Mouse (Mus musculus) CH12.LX (cell line): ENCODE data around the gene Gimap3. TPM values are rescaled to one million over a fixed set of nuclear protein-coding genes. Genes with fewer than 3 reads are reported as not detected.

Experiments used
- DNase-seq: peaks from one replicate; pipeline ENCODE4 v3.0.0-alpha.2; 2013; ENCODE audit errors: extremely low read depth
- H3K27ac ChIP-seq: 2 replicates; pipeline ENCODE4 v1.5.1; 2012; ENCODE audit warnings: low read depth, mild to moderate bottlenecking, control low read depth, moderate library complexity; ENCODE audit not compliant: insufficient read depth
- H3K27me3 ChIP-seq: replicated peaks from 2 replicates; pipeline ENCODE3; 2012; ENCODE audit warnings: inconsistent platforms
- H3K36me3 ChIP-seq, 2 experiments: replicated peaks in 1 of 2; 2 replicates each; pipeline versions ENCODE3 to v1.6.1; 2012; ENCODE audit warnings: inconsistent platforms in 1 of 2, low read length in 1 of 2, mild to moderate bottlenecking in 1 of 2, mixed read lengths in 1 of 2, moderate library complexity in 1 of 2; ENCODE audit not compliant: control insufficient read depth in 1 of 2, insufficient read depth in 1 of 2
- H3K4me1 ChIP-seq, 2 experiments: 2 replicates each; pipeline ENCODE4 v1.6.1; 2012; ENCODE audit warnings: inconsistent platforms in 1 of 2, moderate library complexity in 1 of 2; ENCODE audit not compliant: insufficient read depth in 2 of 2, control insufficient read depth in 1 of 2
- H3K4me2 ChIP-seq: 2 replicates; pipeline ENCODE4 v1.6.1; 2012; ENCODE audit warnings: low read depth, mild to moderate bottlenecking, control low read depth; ENCODE audit not compliant: poor library complexity, insufficient read depth, severe bottlenecking
- H3K4me3 ChIP-seq, 3 experiments: fragments of 150-350 bp in 1 of 3; sonication (generic) in 1 of 3; replicated peaks in 1 of 3; 2 replicates each; pipeline versions ENCODE3 to v1.5.1; 2011 to 2012; ENCODE audit warnings: low read depth in 2 of 3, low read length in 2 of 3, mild to moderate bottlenecking in 2 of 3, moderate library complexity in 2 of 3, control low read depth in 1 of 3, improper control_type of control experiment in 1 of 3, inconsistent platforms in 1 of 3, mixed read lengths in 1 of 3; ENCODE audit not compliant: poor library complexity in 1 of 3
- H3K79me2 ChIP-seq: replicated peaks from 2 replicates; pipeline ENCODE4 v1.6.1; 2012; ENCODE audit warnings: mild to moderate bottlenecking, moderate library complexity; ENCODE audit not compliant: control insufficient read depth, poor library complexity, insufficient read depth, severe bottlenecking; ENCODE audit errors: extremely low read depth
- H3K9ac ChIP-seq: 2 replicates; pipeline ENCODE4 v1.6.1; 2012; ENCODE audit warnings: low read depth, mild to moderate bottlenecking, control low read depth, moderate library complexity; ENCODE audit not compliant: insufficient read depth
- H3K9me3 ChIP-seq: replicated peaks from 2 replicates; pipeline ENCODE3; 2012; ENCODE audit warnings: low read length, inconsistent platforms, mixed read lengths
- CTCF ChIP-seq, 2 experiments: IDR thresholded peaks in 1 of 2; conservative IDR thresholded peaks in 1 of 2; 2 replicates each; pipeline ENCODE4 v1.5.1; 2011 to 2012; ENCODE audit warnings: low read depth in 2 of 2, low read length in 2 of 2, improper control_type of control experiment in 1 of 2, inconsistent platforms in 1 of 2, mild to moderate bottlenecking in 1 of 2, moderate library complexity in 1 of 2
- ELF1 ChIP-seq: IDR thresholded peaks from 2 replicates; pipeline ENCODE4 v1.6.1; 2014; ENCODE audit warnings: low read depth, mild to moderate bottlenecking, inconsistent platforms, low read length, improper control_type of control experiment
- EP300 ChIP-seq: IDR thresholded peaks from 2 replicates; pipeline ENCODE4 v1.6.1; 2011; ENCODE audit warnings: low read length, improper control_type of control experiment
- GABPA ChIP-seq: IDR thresholded peaks from 2 replicates; pipeline ENCODE4 v1.6.1; 2012; ENCODE audit warnings: low read depth, low read length, improper control_type of control experiment, inconsistent platforms; ENCODE audit not compliant: insufficient replicate concordance
- IRF4 ChIP-seq: IDR thresholded peaks from 2 replicates; pipeline ENCODE4 v1.6.1; 2014; ENCODE audit warnings: low read depth, mild to moderate bottlenecking, inconsistent platforms, low read length, improper control_type of control experiment
- JUND ChIP-seq: conservative IDR thresholded peaks from 2 replicates; pipeline ENCODE4 v1.6.1; 2011; ENCODE audit warnings: low read depth, low read length, improper control_type of control experiment
- KAT2A ChIP-seq: IDR thresholded peaks from 2 replicates; pipeline ENCODE4 v1.6.1; 2012; ENCODE audit warnings: low read length, improper control_type of control experiment, inconsistent platforms; ENCODE audit not compliant: insufficient replicate concordance
- MAFK ChIP-seq: IDR thresholded peaks from 2 replicates; pipeline ENCODE4 v1.6.1; 2011; ENCODE audit warnings: low read length, improper control_type of control experiment; ENCODE audit not compliant: insufficient replicate concordance
- MAX ChIP-seq: IDR thresholded peaks from 2 replicates; pipeline ENCODE4 v1.6.1; 2011; ENCODE audit warnings: low read length, improper control_type of control experiment
- MAZ ChIP-seq: IDR thresholded peaks from 2 replicates; pipeline ENCODE4 v1.6.1; 2012; ENCODE audit warnings: low read depth, mild to moderate bottlenecking, inconsistent platforms, low read length, improper control_type of control experiment, moderate library complexity
- MXI1 ChIP-seq: IDR thresholded peaks from 2 replicates; pipeline ENCODE4 v1.6.1; 2011; ENCODE audit warnings: mild to moderate bottlenecking, low read depth, low read length, improper control_type of control experiment
- NELFE ChIP-seq: IDR thresholded peaks from 2 replicates; pipeline ENCODE4 v1.6.1; 2011; ENCODE audit warnings: low read depth, low read length, improper control_type of control experiment
- NRF1 ChIP-seq: IDR thresholded peaks from 2 replicates; pipeline ENCODE4 v1.6.1; 2014; ENCODE audit warnings: low read depth, mild to moderate bottlenecking, inconsistent platforms, low read length, improper control_type of control experiment, moderate library complexity
- PAX5 ChIP-seq: IDR thresholded peaks from 2 replicates; pipeline ENCODE4 v1.6.1; 2012; ENCODE audit warnings: low read length, inconsistent platforms, mixed read lengths
- POLR2A ChIP-seq: IDR thresholded peaks from 2 replicates; pipeline ENCODE4 v1.6.1; 2011; ENCODE audit warnings: low read depth, mild to moderate bottlenecking, improper control_type of control experiment, low read length
- POLR2AphosphoS2 ChIP-seq: IDR thresholded peaks from 2 replicates; pipeline ENCODE4 v1.6.1; 2011; ENCODE audit warnings: low read depth, low read length, improper control_type of control experiment
- RAD21 ChIP-seq: IDR thresholded peaks from 2 replicates; pipeline ENCODE4 v1.6.1; 2011; ENCODE audit warnings: low read depth, mild to moderate bottlenecking, low read length, improper control_type of control experiment, moderate library complexity
- RCOR1 ChIP-seq: conservative IDR thresholded peaks from 2 replicates; pipeline ENCODE4 v1.6.1; 2012; ENCODE audit warnings: low read depth, mild to moderate bottlenecking, inconsistent platforms, low read length, improper control_type of control experiment
- TBP ChIP-seq: conservative IDR thresholded peaks from 2 replicates; pipeline ENCODE4 v1.6.1; 2011; ENCODE audit warnings: low read depth, low read length, improper control_type of control experiment
- TCF12 ChIP-seq: IDR thresholded peaks from 2 replicates; pipeline ENCODE4 v1.6.1; 2014; ENCODE audit warnings: low read depth, mild to moderate bottlenecking, inconsistent platforms, low read length, improper control_type of control experiment
- USF1 ChIP-seq: IDR thresholded peaks from 2 replicates; pipeline ENCODE4 v1.6.1; 2014; ENCODE audit warnings: low read depth, mild to moderate bottlenecking, inconsistent platforms, low read length, improper control_type of control experiment
- USF2 ChIP-seq: conservative IDR thresholded peaks from 2 replicates; pipeline ENCODE4 v1.6.1; 2011; ENCODE audit warnings: low read depth, low read length, improper control_type of control experiment
- ZC3H11A ChIP-seq: IDR thresholded peaks from 2 replicates; pipeline ENCODE4 v1.6.1; 2012; ENCODE audit warnings: low read depth, mild to moderate bottlenecking, inconsistent platforms, low read length, improper control_type of control experiment
- ZKSCAN1 ChIP-seq: IDR thresholded peaks from 2 replicates; pipeline ENCODE4 v1.6.1; 2012; ENCODE audit warnings: low read depth, inconsistent platforms, low read length, improper control_type of control experiment, borderline replicate concordance
- dilution Hi-C: fragments of 300-500 bp; cut with MboI; formaldehyde crosslinking; loops from 2 replicates; pipeline ENCODE4 v1.14.3; 2020; ENCODE audit warnings: low sequenced_read_pairs; ENCODE audit not compliant: extremely low pct_unique_long_range_greater_than_20kb, extremely low pct_ligation_motif_present
- in situ Hi-C: fragments of 300-500 bp; cut with MboI; formaldehyde crosslinking; loops from 3 replicates; pipeline ENCODE4 v1.14.3; 2019; ENCODE audit warnings: low sequenced_read_pairs, low pct_ligation_motif_present, low pct_unique_long_range_greater_than_20kb, mixed read lengths
- polyA plus RNA-seq: library from polyadenylated mRNA; unstranded; fragments of >175 nt; gene quantifications from 2 replicates; pipeline ENCODE4 v1.2.1, GENCODE M21; 2012; ENCODE audit warnings: low read depth; ENCODE audit not compliant: insufficient read length
- total RNA-seq, 2 experiments: library from RNA; depleted of rRNA; stranded (reverse); fragments of 300-350 nt in 1 of 2; fragments of >200 nt in 1 of 2; gene quantifications; 2 replicates each; pipeline ENCODE4 v1.2.3; 2012 to 2014

The Gimap3 gene
- total and polyA plus RNA-seq, 3 experiments = 10.8 to 28.2 (median 17.7) TPM

GRCm38 (mm10) chr6:48741711-48742206 lies 28.9 kb downstream of the Gimap3 start:
- Histone ChIP-seq H3K4me2 (peak overlapping the region; percentile 89), H3K9ac (no peak overlapping the region), H3K36me3 (peaks cover 25 to 29% of the 10 kb centered on the region in 2 experiments), H3K27me3 (no peaks in the 10 kb centered on the region), H3K4me1 (peaks cover 12 to 57% of the 10 kb centered on the region in 2 experiments), H3K27ac (peak overlapping the region; percentile 90), H3K79me2 (peaks cover 67% of the 10 kb centered on the region), H3K9me3 (peaks cover 9% of the 10 kb centered on the region), H3K4me3 (no peak overlapping the region)
- dilution Hi-C loops = no loop called here
- TF ChIP-seq ZKSCAN1 = no peak
- no peak for TF ChIP-seq ZC3H11A
- TF ChIP-seq USF2 = no peak
- in situ Hi-C loops = no loop called here
- no peak for DNase-seq

DNA sequence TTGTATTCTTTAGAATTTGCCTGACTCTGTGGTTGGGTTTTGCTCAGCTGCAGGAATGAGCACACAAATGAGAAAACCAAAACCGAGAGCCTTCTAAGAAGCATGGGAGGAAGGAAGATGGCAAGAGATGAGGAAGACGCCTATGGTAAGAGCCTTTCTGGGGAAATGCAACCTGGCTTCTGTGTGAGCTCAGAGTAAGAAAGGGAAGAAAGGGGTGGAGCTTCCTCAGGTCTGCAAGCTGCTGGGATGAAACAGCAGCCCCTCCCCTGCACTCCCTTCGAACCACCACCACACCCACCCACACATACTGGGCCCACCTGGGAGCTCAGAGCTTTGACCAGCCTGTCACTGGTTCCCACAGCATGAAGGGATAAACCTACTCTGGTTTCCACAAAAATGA lies 29.4 kb downstream of the Gimap3 start:
- peaks cover 67% of the 10 kb centered on the region for H3K79me2 ChIP-seq

GRCm38 (mm10) chr6:48740501-48741169 lies 30.0 kb downstream of the Gimap3 start:
- TF ChIP-seq RAD21 (no peak), USF1 (no peak), GABPA (no peak), ELF1 (peak; percentile 72; the same call in 1 of the 2 replicates), MAFK (no peak), NRF1 (no peak), CTCF (conservative IDR thresholded peaks at IDR 0.05 in 1 of 2, IDR thresholded peaks at IDR 0.05 in 1 of 2; ENCODE audit: low read depth in 2 of 2, low read length in 2 of 2) (no peak), POLR2AphosphoS2 (peak; percentile 47; the same call in 1 of the 2 replicates), MXI1 (no peak)
- peaks cover 67% of the 10 kb centered on the region for H3K79me2 ChIP-seq
- peak overlapping the region; percentile 89 for H3K4me2 ChIP-seq
- no peak for DNase-seq
- peaks cover 11% of the 10 kb centered on the region for H3K9me3 ChIP-seq
- peak overlapping the region; percentile 90 for H3K27ac ChIP-seq
- peak overlapping the region; percentile 66 to 76 (median 72) for H3K4me3 ChIP-seq
- peaks cover 12 to 64% of the 10 kb centered on the region in 2 experiments for H3K4me1 ChIP-seq
- H3K36me3 ChIP-seq = peaks cover 25 to 36% of the 10 kb centered on the region in 2 experiments
- H3K9ac ChIP-seq = peak overlapping the region; percentile 82
- H3K27me3 ChIP-seq = no peaks in the 10 kb centered on the region
- dilution Hi-C loops = no loop called here
- in situ Hi-C loops = no loop called here

More for the DNA sequence above, 29.4 kb downstream of the Gimap3 start:
- TF ChIP-seq IRF4 (0 out of 2 replicates have a peak, but pooled peaks have one; percentile 6), KAT2A (no peak), JUND (no peak), ZC3H11A (no peak), PAX5 (no peak), TCF12 (peak; percentile 45; the same call in 1 of the 2 replicates), MAZ (no peak), MAX (0 out of 2 replicates have a peak, but pooled peaks have one; percentile 0), RCOR1 (no peak), USF1 (no peak), POLR2AphosphoS2 (0 out of 2 replicates have a peak, but pooled peaks have one; percentile 18), NELFE (0 out of 2 replicates have a peak, but pooled peaks have one; percentile 40), EP300 (peak; percentile 28; the same call in 1 of the 2 replicates), MXI1 (peak; percentile 11; the same call in 1 of the 2 replicates), POLR2A (peak; percentile 63), TBP (0 out of 2 replicates have a peak, but pooled peaks have one; percentile 31)
- Histone ChIP-seq H3K9ac (peak overlapping the region; percentile 82), H3K36me3 (peaks cover 25 to 31% of the 10 kb centered on the region in 2 experiments), H3K4me1 (peaks cover 12 to 62% of the 10 kb centered on the region in 2 experiments), H3K4me3 (peak overlapping the region; percentile 66 to 76 (median 72)), H3K27ac (peak overlapping the region; percentile 90), H3K27me3 (no peaks in the 10 kb centered on the region), H3K4me2 (peak overlapping the region; percentile 89), H3K9me3 (peaks cover 9% of the 10 kb centered on the region)
- peak; percentile 65 for DNase-seq
- in situ Hi-C loops (no loop called here), dilution Hi-C loops (no loop called here)
